Comparison of ENCODE assay signal across 7 mouse cellular contexts in genomic region chr4:86669241-86669753, GRCm38 (mm10). TPM values are rescaled to one million over a fixed set of nuclear protein-coding genes. Genes with fewer than 3 reads are reported as not detected.
DNase-seq lines count a peak whose midpoint lies in the region; ATAC-seq and TF ChIP-seq lines count a peak whose summit lies in the region.
"Not testable (repeated sequence)": the region's sequence is repeated elsewhere in the genome, so short reads cannot be mapped to it uniquely, and the experiment has no call there.

No protein-coding gene starts in this region.

- H3K9ac ChIP-seq in intestine, embryonic 15.5 days, result peak overlapping the region; percentile 77
- peak overlapping the region; percentile 85 for H3K9ac ChIP-seq in limb, embryonic 12.5 days (replicated peaks)
- H3K9ac ChIP-seq in neural tube, embryonic 15.5 days (replicated peaks), result peak overlapping the region; percentile 60

- H3K36me3 ChIP-seq in heart, embryonic 10.5 days, result peaks cover 35% of the 10 kb centered on the region
- H3K36me3 ChIP-seq in intestine, embryonic 15.5 days; macrophage (ENCODE audit: inconsistent target); neural tube, embryonic 15.5 days: not testable (repeated sequence)
- peaks cover 31% of the 10 kb centered on the region for H3K36me3 ChIP-seq in limb, embryonic 12.5 days

- ATAC-seq in intestine, embryonic 15.5 days, result peak; percentile 92
- peak; percentile 82 for ATAC-seq in limb, embryonic 12.5 days (ENCODE audit: insufficient number of reproducible peaks, insufficient read depth, low FRiP score, low TSS enrichment, low read depth)
- ATAC-seq in neural tube, embryonic 15.5 days (ENCODE audit: low FRiP score), result peak; percentile 72

- not testable (repeated sequence) for TF ChIP-seq CTCF in embryonic fibroblast, embryonic 13.5 days (IDR thresholded peaks at IDR 0.05; ENCODE audit: borderline replicate concordance, insufficient read depth, low read length)

- not testable (repeated sequence) for H3K27me3 ChIP-seq in heart, embryonic 10.5 days (ENCODE audit: insufficient read depth, poor library complexity, severe bottlenecking); intestine, embryonic 15.5 days (replicated peaks); limb, embryonic 12.5 days; neural tube, embryonic 15.5 days (replicated peaks)

- 11% methylated on average over 6 of the region's 6 CpGs for WGBS in heart, embryonic 10.5 days
- WGBS in intestine, embryonic 15.5 days, result 6% methylated on average over 6 of the region's 6 CpGs
- WGBS in limb, embryonic 12.5 days, result 15% methylated on average over 6 of the region's 6 CpGs
- 9% methylated on average over 3 of the region's 6 CpGs for WGBS in macrophage (ENCODE audit: missing documents)
- WGBS in neural tube, embryonic 15.5 days, result 15% methylated on average over 4 of the region's 6 CpGs

- peak overlapping the region; percentile 60 for H3K4me3 ChIP-seq in embryonic fibroblast, embryonic 13.5 days (ENCODE audit: insufficient read depth, low read length)
- H3K4me3 ChIP-seq in heart, embryonic 10.5 days, result peak overlapping the region; percentile 84
- peak overlapping the region; percentile 75 for H3K4me3 ChIP-seq in intestine, embryonic 15.5 days (replicated peaks)
- H3K4me3 ChIP-seq in limb, embryonic 12.5 days (replicated peaks), result peak overlapping the region; percentile 66
- peak overlapping the region; percentile 81 for H3K4me3 ChIP-seq in macrophage (ENCODE audit: inconsistent target)
- peak overlapping the region; percentile 57 for H3K4me3 ChIP-seq in neural tube, embryonic 15.5 days (replicated peaks)

- H3K27ac ChIP-seq in embryonic fibroblast, embryonic 13.5 days (ENCODE audit: insufficient read depth, low read length), result peak overlapping the region; percentile 65
- peak overlapping the region; percentile 96 for H3K27ac ChIP-seq in heart, embryonic 10.5 days
- peak overlapping the region; percentile 93 for H3K27ac ChIP-seq in intestine, embryonic 15.5 days
- H3K27ac ChIP-seq in limb, embryonic 12.5 days, result peak overlapping the region; percentile 78
- peak overlapping the region; percentile 98 for H3K27ac ChIP-seq in macrophage
- H3K27ac ChIP-seq in neural tube, embryonic 15.5 days (replicated peaks), result peak overlapping the region; percentile 60; the same call in 1 of the 2 replicates

- peak; percentile 66 for DNase-seq in adipocyte (ENCODE audit: low spot score)
- DNase-seq in heart, embryonic 10.5 days (ENCODE audit: low spot score), result not testable (repeated sequence)

- not testable (repeated sequence) for H3K9me3 ChIP-seq in heart, embryonic 10.5 days; intestine, embryonic 15.5 days; limb, embryonic 12.5 days; neural tube, embryonic 15.5 days (replicated peaks)

- H3K79me2 ChIP-seq in macrophage (ENCODE audit: inconsistent target), result peaks cover 71% of the 10 kb centered on the region

- TF ChIP-seq POLR2A in embryonic fibroblast, embryonic 13.5 days (IDR thresholded peaks at IDR 0.05; ENCODE audit: low read depth, low read length), result peak; percentile 42; the same call in 1 of the 2 replicates

- H3K4me1 ChIP-seq in embryonic fibroblast, embryonic 13.5 days (ENCODE audit: control insufficient read depth, insufficient read depth, low read length), result peaks cover 12% of the 10 kb centered on the region
- H3K4me1 ChIP-seq in heart, embryonic 10.5 days, result peaks cover 38% of the 10 kb centered on the region
- H3K4me1 ChIP-seq in intestine, embryonic 15.5 days (replicated peaks), result peaks cover 28% of the 10 kb centered on the region; the same call in 1 of the 2 replicates
- peaks cover 12% of the 10 kb centered on the region for H3K4me1 ChIP-seq in limb, embryonic 12.5 days (replicated peaks)
- peaks cover 22% of the 10 kb centered on the region for H3K4me1 ChIP-seq in neural tube, embryonic 15.5 days

- peak overlapping the region; percentile 62 for H3K4me2 ChIP-seq in intestine, embryonic 15.5 days (replicated peaks)
- peak overlapping the region; percentile 63 for H3K4me2 ChIP-seq in limb, embryonic 12.5 days
- peak overlapping the region; percentile 75 for H3K4me2 ChIP-seq in neural tube, embryonic 15.5 days

RNA-seq across cellular contexts. Expression of gene Plin2, which starts 0.6 kb away (rescaled TPM):
- 75.0 and 93.7 TPM in 2 replicates for polyA plus RNA-seq in embryonic fibroblast, embryonic 13.5 days (2011; ENCODE audit: insufficient read length, low read depth, missing spikeins)
- polyA plus RNA-seq in heart, embryonic 10.5 days (2016; fragmentation: Nextera tagmentation; extraction: Ambion mirVana), result 74.0 and 90.7 TPM in 2 replicates
- polyA plus RNA-seq in intestine, embryonic 15.5 days (2015; fragmentation: Nextera tagmentation; extraction: Ambion mirVana), result 144 and 164 TPM in 2 replicates
- polyA plus RNA-seq in limb, embryonic 12.5 days (2016; fragmentation: Nextera tagmentation; extraction: Ambion mirVana), result 79.0 and 83.0 TPM in 2 replicates
- total RNA-seq in macrophage (2018; cell fraction: chromatin; rRNA removed), result 1,000 to 10,000 TPM in 2 of 26 experiments, 100 to 1,000 TPM in 24; 116 to 1,608 (median 288) TPM
- total RNA-seq in macrophage (2018; cell fraction: cytosol; rRNA removed), result 1,000 to 10,000 TPM in 12 of 26 experiments, 100 to 1,000 TPM in 14; 487 to 1,958 (median 813) TPM
- 100 to 1,000 TPM; 256 to 887 (median 407) TPM for total RNA-seq in macrophage (2018; cell fraction: nucleus; rRNA removed)
- polyA plus RNA-seq in macrophage (2018), result 864 to 2,248 TPM (median 2,111 TPM) in 3 replicates
- 40.0 and 53.9 TPM in 2 replicates for polyA plus RNA-seq in neural tube, embryonic 15.5 days (2015; fragmentation: Nextera tagmentation; extraction: Ambion mirVana)

RNA-seq across cellular contexts. Expression of gene Haus6, which starts 57.4 kb away (rescaled TPM):
- 16.4 and 18.7 TPM in 2 replicates for polyA plus RNA-seq in embryonic fibroblast, embryonic 13.5 days (2011; ENCODE audit: insufficient read length, low read depth, missing spikeins)
- 17.3 and 21.2 TPM in 2 replicates for polyA plus RNA-seq in heart, embryonic 10.5 days (2016; fragmentation: Nextera tagmentation; extraction: Ambion mirVana)
- polyA plus RNA-seq in intestine, embryonic 15.5 days (2015; fragmentation: Nextera tagmentation; extraction: Ambion mirVana), result 13.0 and 13.7 TPM in 2 replicates
- polyA plus RNA-seq in limb, embryonic 12.5 days (2016; fragmentation: Nextera tagmentation; extraction: Ambion mirVana), result 24.0 and 25.5 TPM in 2 replicates
- 10 to 100 TPM in 13 of 26 experiments, 1 to 10 TPM in 13; 1.7 to 26.4 (median 9.8) TPM for total RNA-seq in macrophage (2018; cell fraction: chromatin; rRNA removed)
- 1 to 10 TPM; 2.1 to 5.2 (median 3.9) TPM for total RNA-seq in macrophage (2018; cell fraction: cytosol; rRNA removed)
- 10 to 100 TPM in 7 of 26 experiments, 1 to 10 TPM in 19; 2.3 to 28.5 (median 6.4) TPM for total RNA-seq in macrophage (2018; cell fraction: nucleus; rRNA removed)
- polyA plus RNA-seq in macrophage (2018), result 2.5 to 7.6 TPM (median 3.5 TPM) in 3 replicates
- 5.9 and 8.5 TPM in 2 replicates for polyA plus RNA-seq in neural tube, embryonic 15.5 days (2015; fragmentation: Nextera tagmentation; extraction: Ambion mirVana)
